Mouse (Mus musculus): ENCODE measurements around the gene Braf.

Braf gene

DNA sequence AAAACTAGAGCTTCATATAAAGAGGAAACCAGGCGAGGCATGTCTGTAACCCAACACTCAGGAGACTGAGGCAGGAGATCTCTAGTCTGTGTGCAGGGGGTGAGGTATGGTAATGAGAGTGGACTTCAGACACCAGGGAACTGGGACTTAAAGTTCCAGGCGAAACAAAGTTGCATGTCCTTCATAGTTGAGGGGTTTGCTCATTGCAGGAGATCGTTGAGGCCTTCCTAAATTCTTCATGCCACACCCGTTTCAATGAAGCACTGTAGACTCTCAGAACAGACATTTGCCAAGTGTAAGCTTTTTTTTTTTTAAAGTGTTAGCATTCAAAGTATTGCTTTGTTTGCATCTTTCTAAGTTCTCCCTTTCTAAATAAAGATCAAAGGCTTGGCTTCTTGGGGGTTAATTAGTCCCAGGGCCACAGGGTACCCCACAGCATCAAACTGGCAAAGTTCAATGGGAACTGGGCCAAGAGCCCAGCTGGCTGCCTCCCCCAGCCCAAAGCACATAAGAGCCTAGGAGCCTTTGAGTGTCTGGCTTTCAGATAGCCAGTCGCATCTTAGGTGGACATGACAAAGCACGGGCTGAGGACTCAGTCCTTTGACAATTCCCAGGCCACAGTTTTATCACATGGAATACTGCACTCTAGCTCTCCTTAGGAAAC, 165.9 kb downstream of the Braf start:
- in situ Hi-C loops (cut with MboI; ENCODE audit: low sequenced_read_pairs), result no loop called here

DNA sequence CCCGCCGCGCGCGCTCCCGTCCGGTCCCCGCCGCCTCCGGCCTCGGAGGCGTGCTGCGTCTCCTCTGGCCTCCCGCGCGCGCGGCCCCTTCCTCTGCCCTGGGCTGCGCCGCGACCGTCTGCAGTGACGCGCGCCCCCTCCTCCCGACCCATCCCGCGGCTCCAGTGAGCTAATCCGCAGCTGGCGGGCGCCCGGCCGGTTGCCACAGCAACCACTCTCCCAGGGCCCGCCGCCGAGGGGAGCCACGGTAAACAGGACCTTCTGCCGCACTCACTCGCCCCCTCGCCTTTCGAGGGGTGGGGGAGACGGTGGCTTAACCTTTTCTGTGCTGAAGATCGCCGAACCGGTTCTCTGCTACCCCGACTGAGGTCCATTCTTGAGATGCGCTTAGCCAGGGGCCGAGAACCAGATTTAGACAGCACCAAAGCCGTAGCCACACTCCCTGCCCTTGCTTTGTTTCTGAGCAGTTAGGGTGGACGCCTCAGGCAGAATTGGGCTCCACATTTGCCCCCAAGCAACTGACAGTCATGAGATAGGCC, 167.5 kb downstream of the Braf start, which contains the start of gene Dennd2a:
Dennd2a (minus strand) TSS at position 145 of the 539 bp plus-strand sequence.
- in situ Hi-C loops (cut with MboI; ENCODE audit: low sequenced_read_pairs), result no loop called here

DNA sequence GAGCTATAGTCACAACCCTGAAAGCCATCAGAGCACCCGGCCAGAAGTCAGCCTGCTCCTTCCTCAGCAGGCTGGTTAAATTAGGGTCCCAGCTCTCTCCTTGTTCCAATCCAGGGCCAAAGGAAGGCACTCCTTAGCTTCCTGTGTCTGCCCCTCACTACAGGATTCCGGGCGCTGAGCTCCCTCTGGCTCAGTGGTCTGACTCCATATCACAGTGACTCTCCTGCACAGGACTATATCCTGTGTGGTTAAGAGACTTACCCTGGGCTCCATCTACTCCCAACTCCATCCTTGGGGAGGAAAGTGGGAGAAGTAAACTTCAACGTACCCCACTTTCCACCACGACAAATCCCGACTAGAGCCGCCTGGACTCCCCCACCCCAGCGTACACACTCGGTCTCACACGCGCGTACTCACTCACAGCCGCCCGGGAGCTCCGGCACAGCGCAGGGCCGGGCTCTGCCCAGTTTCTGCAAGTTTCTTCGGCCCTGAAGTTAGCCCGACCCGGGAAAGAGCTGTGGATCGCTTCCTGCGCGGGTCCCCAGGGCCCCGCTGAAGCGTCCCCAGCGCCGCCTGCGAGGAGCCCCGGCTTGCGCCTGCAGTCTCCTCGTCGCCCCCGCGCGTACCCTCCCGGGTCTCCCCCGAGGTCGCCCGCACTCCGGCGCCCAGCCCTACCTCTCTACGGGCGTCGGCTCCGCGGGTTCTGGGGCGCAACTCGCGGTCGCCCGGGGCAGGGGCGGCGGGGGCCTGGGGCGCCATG, 168.2 kb downstream of the Braf start:
- in situ Hi-C loops (cut with MboI; ENCODE audit: low sequenced_read_pairs), result no loop called here

DNA sequence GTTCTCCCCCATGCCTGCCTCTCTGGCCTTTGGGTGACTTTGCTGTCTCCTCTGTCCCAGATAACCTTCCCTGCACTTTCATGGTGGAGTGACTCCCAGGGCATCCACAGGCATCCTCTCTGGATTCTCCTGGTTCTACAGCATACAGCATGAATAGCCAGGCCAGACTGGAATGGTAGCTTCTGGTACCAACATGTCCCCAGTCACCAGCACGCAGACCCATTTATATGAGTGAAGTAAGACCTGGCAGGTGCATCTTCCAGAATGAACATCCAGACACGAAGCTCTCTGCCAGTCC, 169.7 kb downstream of the Braf start:
- in situ Hi-C loops (cut with MboI; ENCODE audit: low sequenced_read_pairs), result no loop called here

DNA sequence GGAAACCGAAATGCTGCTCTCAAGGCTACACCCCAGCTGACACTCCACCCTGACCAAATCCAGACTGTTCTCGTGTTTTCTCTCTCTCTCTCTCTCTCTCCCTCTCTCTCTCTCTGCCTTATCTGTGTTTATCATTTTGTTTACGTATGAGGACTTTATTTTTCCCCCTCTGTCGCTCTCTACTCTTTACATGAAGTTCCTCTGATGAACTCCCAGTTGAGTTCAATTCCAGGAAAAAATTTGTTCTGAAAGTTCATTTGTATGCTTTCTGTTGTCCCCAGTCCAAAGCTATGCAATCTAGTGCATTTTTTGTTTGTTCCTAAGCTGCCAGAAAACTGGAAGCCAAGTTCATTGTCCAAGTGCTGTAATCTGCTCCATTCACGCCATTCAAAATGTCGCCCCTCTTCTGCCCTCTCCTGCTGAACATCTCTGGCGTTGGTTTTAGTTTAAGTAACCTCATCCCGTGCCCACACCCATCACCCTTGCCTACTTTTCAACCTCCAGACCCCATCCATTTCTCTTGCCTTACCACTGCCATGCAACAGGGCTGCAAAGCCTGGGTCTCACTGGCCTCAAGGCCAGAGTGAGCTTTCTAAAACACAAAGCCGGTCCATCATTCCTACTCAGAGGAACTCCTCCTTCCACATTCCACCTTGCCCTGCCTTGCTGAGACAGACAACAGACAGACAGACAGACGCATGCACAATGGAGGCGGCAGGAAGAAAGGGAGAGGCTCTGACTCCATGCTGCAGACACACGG, 170.2 kb downstream of the Braf start:
- in situ Hi-C loops (cut with MboI; ENCODE audit: low sequenced_read_pairs), result no loop called here
